Mouse (Mus musculus) spleen, adult 2 months (tissue): ENCODE data around the gene Tnfaip3. TPM values are rescaled to one million over a fixed set of nuclear protein-coding genes. Genes with fewer than 3 reads are reported as not detected.

ENCODE experiments used
- DNase-seq, 2 experiments: peaks; one replicate each; pipeline versions ENCODE4 v3.0.0 to v3.0.0-alpha.2; 2012 to 2021; ENCODE audit warnings: low spot score in 2 of 2, low read depth in 1 of 2
- H3K27ac ChIP-seq: fragments of 200-500 bp; 2 replicates; pipeline ENCODE4 v1.5.1; 2012; ENCODE audit warnings: low read length, inconsistent platforms; ENCODE audit not compliant: insufficient read depth
- H3K27me3 ChIP-seq: fragments of 200-500 bp; 2 replicates; pipeline ENCODE4 v1.6.1; 2012; ENCODE audit warnings: mild to moderate bottlenecking, moderate library complexity, low read length, inconsistent platforms; ENCODE audit not compliant: control insufficient read depth, insufficient read depth
- H3K36me3 ChIP-seq: fragments of 200-500 bp; 2 replicates; pipeline ENCODE4 v1.6.1; 2012; ENCODE audit warnings: mild to moderate bottlenecking, low read length, inconsistent platforms; ENCODE audit not compliant: control insufficient read depth, insufficient read depth
- H3K4me1 ChIP-seq: fragments of 200-500 bp; 2 replicates; pipeline ENCODE4 v1.6.1; 2011; ENCODE audit warnings: inconsistent platforms; ENCODE audit not compliant: control insufficient read depth, insufficient read depth, insufficient read length
- H3K4me3 ChIP-seq: fragments of 200-500 bp; 2 replicates; pipeline ENCODE4 v1.5.1; 2011; ENCODE audit warnings: mild to moderate bottlenecking, inconsistent platforms; ENCODE audit not compliant: insufficient read depth, insufficient read length; ENCODE audit errors: extremely low read depth
- CTCF ChIP-seq: fragments of 200-500 bp; IDR thresholded peaks from 2 replicates; pipeline ENCODE4 v1.5.1; 2011; ENCODE audit warnings: mild to moderate bottlenecking, inconsistent platforms; ENCODE audit not compliant: insufficient read depth, insufficient read length, insufficient replicate concordance; ENCODE audit errors: extremely low read depth
- POLR2A ChIP-seq: fragments of 200-500 bp; IDR thresholded peaks from 2 replicates; pipeline ENCODE4 v1.6.1; 2011; ENCODE audit warnings: low read depth, low read length, inconsistent platforms
- WGBS: fragments of 180-500 bp; shearing (Covaris S2); methylation state at CpG from one replicate; pipeline ENCODE4 v1.1.7; 2018; 5-methylcytosine and 5-hydroxymethylcytosine counted together
- polyA plus RNA-seq: library from polyadenylated mRNA; depleted of rRNA; stranded (reverse); fragments of >200 nt; gene quantifications from 2 replicates; pipeline ENCODE4 v1.2.3, GENCODE M21; 2012

The Tnfaip3 gene
- polyA plus RNA-seq, 1 experiment, result 13.0 TPM

DNA sequence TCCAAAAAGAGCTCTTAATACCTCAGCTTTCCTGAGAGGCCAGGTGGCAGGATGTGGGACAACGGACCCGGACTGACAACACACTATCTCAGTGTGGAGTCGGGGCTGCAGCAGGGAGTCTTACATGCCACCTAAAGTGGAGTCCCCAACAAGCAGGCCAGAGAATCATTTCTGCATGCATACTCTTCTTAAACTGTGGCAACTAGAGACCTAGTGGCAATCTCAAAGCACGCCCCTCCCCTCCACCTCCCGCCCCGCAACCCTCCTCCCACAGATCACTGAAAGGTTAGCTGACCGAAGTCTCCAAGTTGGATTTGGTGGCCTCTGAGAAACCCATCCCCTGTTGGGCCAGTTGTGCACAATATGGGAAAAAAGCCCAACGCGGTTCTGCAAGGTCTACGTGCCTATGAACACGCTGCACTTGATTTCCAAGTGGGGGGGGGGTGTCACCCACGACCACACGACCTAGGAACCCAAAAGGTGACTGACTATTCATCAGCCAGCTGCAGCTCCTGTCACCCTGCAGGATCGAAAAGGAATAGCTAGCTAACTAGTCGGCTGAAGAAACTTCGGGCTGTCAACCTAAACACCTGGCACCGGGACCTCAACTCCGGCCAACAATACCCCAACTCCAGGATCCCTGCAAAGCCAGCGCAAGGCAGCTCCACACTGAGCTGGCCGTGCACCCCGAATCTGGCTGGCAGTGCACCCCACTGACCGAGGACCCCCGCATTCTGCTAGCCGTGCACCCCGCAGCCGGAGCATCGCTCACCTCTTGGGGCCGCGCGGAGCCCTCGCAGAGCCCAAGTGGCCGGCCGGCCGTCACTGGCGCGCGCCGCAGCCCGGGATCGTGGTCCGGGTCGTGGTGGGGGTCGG, 838 bp downstream of the Tnfaip3 start:
- Histone ChIP-seq H3K27me3 (no peaks in the 10 kb centered on the region), H3K36me3 (peaks cover 6% of the 10 kb centered on the region), H3K27ac (peak overlapping the region; percentile 95), H3K4me3 (peak overlapping the region; percentile 95), H3K4me1 (peaks cover 14% of the 10 kb centered on the region)
- DNase-seq, result peak in 1 of 2 experiments; percentile 17
- TF ChIP-seq POLR2A (no peak), CTCF (peak; percentile 4; the same call in 1 of the 2 replicates)
- WGBS, result under 1% methylated on average over 43 of the region's 43 CpGs

DNA sequence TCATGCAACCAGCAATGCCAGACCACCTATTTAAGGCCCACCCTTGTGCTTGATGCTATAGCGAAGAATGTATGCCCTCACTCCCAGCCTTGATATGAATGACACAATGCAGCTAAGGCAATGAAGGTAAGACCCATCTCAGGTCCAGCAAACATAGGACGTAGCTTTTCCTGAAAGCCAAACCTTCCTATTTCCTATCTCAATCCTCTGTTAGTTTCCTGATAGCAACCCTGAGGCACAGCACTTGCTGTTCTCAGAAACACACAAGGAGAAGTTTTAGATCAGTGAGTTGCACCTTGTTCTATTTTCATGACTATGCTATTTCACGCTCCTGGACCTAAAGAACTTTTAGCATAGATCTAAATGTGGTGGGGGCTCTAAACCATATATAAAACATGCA, 2.1 kb downstream of the Tnfaip3 start:
- TF ChIP-seq POLR2A (no peak), CTCF (no peak)
- no peak for DNase-seq
- no peaks in the 10 kb centered on the region for H3K27me3 ChIP-seq
- H3K27ac ChIP-seq, result no peak overlapping the region; the same call in 1 of the 2 replicates
- 43% methylated on average over 3 of the region's 3 CpGs for WGBS
- peaks cover 6% of the 10 kb centered on the region for H3K36me3 ChIP-seq
- H3K4me1 ChIP-seq, result peaks cover 19% of the 10 kb centered on the region
- peak overlapping the region; percentile 11; the same call in 1 of the 2 replicates for H3K4me3 ChIP-seq

DNA sequence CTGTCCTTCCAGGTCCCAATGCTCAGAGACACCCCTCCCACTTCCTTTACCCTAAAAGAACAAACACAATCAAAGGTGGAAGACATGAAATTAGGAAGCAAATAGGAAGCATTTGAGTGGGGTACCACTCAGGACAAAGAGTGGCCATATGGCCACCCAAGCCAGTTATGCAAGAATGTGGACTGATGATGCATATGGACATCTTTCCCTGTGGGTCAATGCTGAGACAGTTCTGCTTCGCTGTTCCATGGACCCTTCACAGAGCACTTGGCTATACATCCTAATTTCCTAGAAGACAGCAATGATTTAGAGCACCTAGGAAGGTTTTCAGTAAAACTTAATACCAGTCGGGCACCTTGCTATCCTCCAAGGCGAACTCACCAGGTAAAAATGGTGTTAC, 2.8 kb downstream of the Tnfaip3 start:
- WGBS, result 87% methylated on average over 3 of the region's 3 CpGs
- H3K27me3 ChIP-seq, result no peaks in the 10 kb centered on the region
- no peak for DNase-seq
- TF ChIP-seq CTCF (no peak), POLR2A (no peak)
- H3K4me3 ChIP-seq, result peak overlapping the region; percentile 1
- H3K36me3 ChIP-seq, result peaks cover 11% of the 10 kb centered on the region
- H3K4me1 ChIP-seq, result peaks cover 19% of the 10 kb centered on the region
- no peak overlapping the region; the same call in 1 of the 2 replicates for H3K27ac ChIP-seq

DNA sequence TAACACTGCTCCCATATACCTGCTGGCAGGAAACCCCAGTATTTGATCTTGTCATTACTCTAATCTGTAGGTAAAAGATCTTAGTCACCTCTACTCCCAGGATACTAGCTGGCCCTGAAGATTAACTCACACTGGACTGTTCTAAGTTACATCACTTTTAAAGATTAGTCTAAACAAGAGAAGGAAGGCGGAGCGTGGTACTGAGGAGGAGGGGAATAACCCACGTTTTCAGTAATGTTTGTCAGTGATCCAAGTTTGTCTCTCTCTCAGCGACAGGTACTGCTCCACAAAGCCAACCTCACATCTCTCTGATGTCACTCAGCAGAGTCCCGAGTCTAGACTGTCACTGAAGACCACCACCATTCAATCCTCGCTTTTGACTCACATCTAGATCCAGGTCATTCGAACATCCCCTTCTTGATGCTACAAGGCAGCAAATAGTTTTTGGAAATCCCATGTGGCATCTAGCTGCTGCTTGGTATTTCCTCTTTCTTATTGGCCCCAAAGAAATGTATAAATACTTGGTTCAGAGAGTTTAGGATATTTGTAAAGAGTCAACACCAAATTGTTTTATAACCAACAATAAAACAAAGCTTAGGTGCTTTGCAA, 3.5 kb downstream of the Tnfaip3 start:
- no peak for TF ChIP-seq POLR2A
- TF ChIP-seq CTCF, result no peak
- DNase-seq, result no peak
- Histone ChIP-seq H3K4me1 (peaks cover 19% of the 10 kb centered on the region), H3K27me3 (no peaks in the 10 kb centered on the region), H3K27ac (peak overlapping the region; percentile 12; the same call in 1 of the 2 replicates), H3K36me3 (peaks cover 18% of the 10 kb centered on the region), H3K4me3 (no peak overlapping the region; the same call in 1 of the 2 replicates)
- WGBS, result 58% methylated on average over 7 of the region's 7 CpGs

DNA sequence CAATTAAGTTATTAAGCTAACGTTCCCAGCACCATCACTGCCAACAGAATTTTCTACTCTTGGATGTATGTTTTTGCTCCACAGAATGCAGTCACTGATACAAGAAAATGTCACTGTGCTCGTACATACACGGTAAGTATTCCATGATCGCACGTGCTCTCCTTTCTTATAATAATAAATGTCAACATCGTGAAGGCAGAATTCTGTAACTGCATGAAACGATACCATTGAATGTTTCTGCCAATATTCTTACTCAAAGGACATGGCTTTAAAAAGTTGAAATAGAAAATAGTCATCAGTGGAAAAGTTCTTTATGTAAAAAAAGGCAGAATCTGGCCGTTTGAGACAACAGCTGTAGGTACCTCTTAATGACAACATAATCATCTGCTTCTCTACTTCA, 5.0 kb downstream of the Tnfaip3 start:
- Histone ChIP-seq H3K4me3 (no peak overlapping the region), H3K27ac (peak overlapping the region; percentile 41; the same call in 1 of the 2 replicates), H3K36me3 (peaks cover 32% of the 10 kb centered on the region), H3K27me3 (no peaks in the 10 kb centered on the region), H3K4me1 (peaks cover 19% of the 10 kb centered on the region)
- DNase-seq, result no peak
- TF ChIP-seq POLR2A (no peak), CTCF (no peak)
- 80% methylated on average over 8 of the region's 8 CpGs for WGBS

DNA sequence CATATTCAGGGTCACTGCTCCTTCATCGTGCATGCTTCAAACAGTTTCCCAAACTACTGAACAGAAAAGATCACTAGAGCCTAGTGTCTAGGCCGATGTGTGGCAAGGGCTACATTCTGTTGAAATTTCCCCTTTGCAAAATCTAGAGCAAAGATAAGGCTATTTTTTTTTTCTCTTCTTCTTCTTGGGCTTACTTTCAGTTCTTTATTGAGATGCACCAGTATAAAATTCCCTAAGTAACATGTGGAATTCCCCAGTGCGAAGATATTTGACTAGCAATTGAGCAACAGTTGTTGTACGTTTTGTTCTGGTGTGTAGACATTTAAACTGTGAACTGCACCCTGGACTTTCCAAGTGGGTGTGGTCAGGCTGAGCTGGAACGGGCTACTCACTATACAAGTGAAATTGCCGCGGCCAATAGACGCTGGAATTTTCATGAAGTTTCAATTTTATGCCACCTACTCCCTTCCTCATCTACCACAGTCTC, 6.2 kb downstream of the Tnfaip3 start:
- H3K36me3 ChIP-seq, result peaks cover 43% of the 10 kb centered on the region

More for the DNA sequence above, 6.2 kb downstream of the Tnfaip3 start:
- 20% methylated on average over 8 of the region's 8 CpGs for WGBS
- Histone ChIP-seq H3K27me3 (no peaks in the 10 kb centered on the region), H3K4me1 (peaks cover 19% of the 10 kb centered on the region), H3K4me3 (no peak overlapping the region), H3K27ac (no peak overlapping the region)
- TF ChIP-seq POLR2A, result no peak
- no peak for TF ChIP-seq CTCF
- DNase-seq, result peak in 1 of 2 experiments; percentile 41
